Mouse (Mus musculus) spleen, adult 2 months (tissue): ENCODE results near the gene A530084C06Rik. TPM values are rescaled to one million over a fixed set of nuclear protein-coding genes. Genes with fewer than 3 reads are reported as not detected.

Source experiments
- DNase-seq, 2 experiments: peaks; one replicate each; pipeline versions ENCODE4 v3.0.0 to v3.0.0-alpha.2; 2012 to 2021; ENCODE audit warnings: low spot score in 2 of 2, low read depth in 1 of 2
- H3K27ac ChIP-seq: fragments of 200-500 bp; 2 replicates; pipeline ENCODE4 v1.5.1; 2012; ENCODE audit warnings: low read length, inconsistent platforms; ENCODE audit not compliant: insufficient read depth
- H3K27me3 ChIP-seq: fragments of 200-500 bp; 2 replicates; pipeline ENCODE4 v1.6.1; 2012; ENCODE audit warnings: mild to moderate bottlenecking, moderate library complexity, low read length, inconsistent platforms; ENCODE audit not compliant: control insufficient read depth, insufficient read depth
- H3K36me3 ChIP-seq: fragments of 200-500 bp; 2 replicates; pipeline ENCODE4 v1.6.1; 2012; ENCODE audit warnings: mild to moderate bottlenecking, low read length, inconsistent platforms; ENCODE audit not compliant: control insufficient read depth, insufficient read depth
- H3K4me1 ChIP-seq: fragments of 200-500 bp; 2 replicates; pipeline ENCODE4 v1.6.1; 2011; ENCODE audit warnings: inconsistent platforms; ENCODE audit not compliant: control insufficient read depth, insufficient read depth, insufficient read length
- H3K4me3 ChIP-seq: fragments of 200-500 bp; 2 replicates; pipeline ENCODE4 v1.5.1; 2011; ENCODE audit warnings: mild to moderate bottlenecking, inconsistent platforms; ENCODE audit not compliant: insufficient read depth, insufficient read length; ENCODE audit errors: extremely low read depth
- CTCF ChIP-seq: fragments of 200-500 bp; IDR thresholded peaks from 2 replicates; pipeline ENCODE4 v1.5.1; 2011; ENCODE audit warnings: mild to moderate bottlenecking, inconsistent platforms; ENCODE audit not compliant: insufficient read depth, insufficient read length, insufficient replicate concordance; ENCODE audit errors: extremely low read depth
- POLR2A ChIP-seq: fragments of 200-500 bp; IDR thresholded peaks from 2 replicates; pipeline ENCODE4 v1.6.1; 2011; ENCODE audit warnings: low read depth, low read length, inconsistent platforms
- WGBS: fragments of 180-500 bp; shearing (Covaris S2); methylation state at CpG from one replicate; pipeline ENCODE4 v1.1.7; 2018; 5-methylcytosine and 5-hydroxymethylcytosine counted together
- polyA plus RNA-seq: library from polyadenylated mRNA; depleted of rRNA; stranded (reverse); fragments of >200 nt; gene quantifications from 2 replicates; pipeline ENCODE4 v1.2.3, GENCODE M21; 2012; rRNA removed

The A530084C06Rik gene
- not detected in 2 replicates for polyA plus RNA-seq

GRCm38 (mm10) chr13:31558521-31559418 lies at the start of gene A530084C06Rik:
Gene A530084C06Rik, minus strand, starts transcription at chr13:31559333.
- WGBS: 2% methylated on average over 87 of the region's 88 CpGs
- Histone ChIP-seq H3K4me1 (peaks cover 17% of the 10 kb centered on the region), H3K27me3 (peaks cover 25% of the 10 kb centered on the region), H3K27ac (no peak within 1 kb of the TSS), H3K36me3 (no peaks in the 10 kb centered on the region), H3K4me3 (peak within 1 kb of the TSS; percentile 48)
- TF ChIP-seq POLR2A (no peak), CTCF (no peak)
- DNase-seq: no peak

DNA sequence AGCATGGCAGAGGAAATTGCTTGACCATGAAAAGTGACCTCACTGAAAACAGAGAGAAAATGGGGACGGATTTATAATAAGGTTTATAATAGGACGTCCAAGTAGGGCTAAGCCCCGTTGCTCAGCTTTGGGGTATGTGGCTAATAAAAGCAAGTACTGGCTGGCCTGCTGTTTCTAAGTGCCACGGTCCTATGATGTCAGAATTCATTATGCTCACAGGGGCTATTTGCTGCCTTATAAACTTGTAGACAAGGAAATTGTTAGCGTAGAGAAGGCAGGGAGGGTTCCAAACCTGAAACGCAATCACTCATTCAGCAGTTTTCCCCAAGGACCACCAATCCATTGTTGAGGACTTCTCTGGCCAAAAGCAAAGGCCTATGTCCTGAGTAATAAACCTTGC lies 44.8 kb upstream of the A530084C06Rik start:
- H3K36me3 ChIP-seq: no peaks in the 10 kb centered on the region

GRCm38 (mm10) chr13:31599576-31599975 lies 40.4 kb upstream of the A530084C06Rik start:
- H3K36me3 ChIP-seq: no peaks in the 10 kb centered on the region
- TF ChIP-seq CTCF (no peak), POLR2A (no peak)
- DNase-seq: no peak
- no peak overlapping the region for H3K4me3 ChIP-seq
- 80% methylated on average over 5 of the region's 5 CpGs for WGBS
- H3K4me1 ChIP-seq: no peaks in the 10 kb centered on the region
- H3K27me3 ChIP-seq: no peaks in the 10 kb centered on the region; the same call in 1 of the 2 replicates
- H3K27ac ChIP-seq: no peak overlapping the region

More for the DNA sequence above, 44.8 kb upstream of the A530084C06Rik start:
- Histone ChIP-seq H3K4me3 (no peak overlapping the region), H3K27ac (no peak overlapping the region), H3K27me3 (no peaks in the 10 kb centered on the region; the same call in 1 of the 2 replicates), H3K4me1 (no peaks in the 10 kb centered on the region)
- TF ChIP-seq POLR2A: no peak
- no peak for TF ChIP-seq CTCF
- no peak for DNase-seq
- 92% methylated on average over 6 of the region's 6 CpGs for WGBS

DNA sequence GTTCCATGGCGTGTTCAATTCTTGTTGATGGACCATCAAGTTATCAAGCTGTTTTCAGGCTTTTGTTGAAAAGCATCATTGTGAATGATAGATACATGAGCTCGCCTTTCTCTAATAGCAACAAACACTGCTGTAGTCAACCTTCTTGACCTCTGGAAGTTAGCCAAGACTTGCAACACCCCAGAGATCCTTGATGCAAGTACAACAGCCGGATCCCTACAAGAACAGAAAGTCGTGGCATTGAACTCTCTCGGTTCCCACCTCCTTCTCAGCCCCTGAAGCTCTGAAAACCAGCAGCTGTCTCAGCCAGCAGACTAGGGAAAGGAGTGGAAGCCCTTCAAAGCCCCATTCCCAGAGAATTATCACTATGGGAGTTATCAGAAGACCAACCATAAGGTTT lies 28.2 kb upstream of the A530084C06Rik start:
- 84% methylated on average over 5 of the region's 5 CpGs for WGBS
- Histone ChIP-seq H3K36me3 (no peaks in the 10 kb centered on the region), H3K4me1 (no peaks in the 10 kb centered on the region), H3K27me3 (no peaks in the 10 kb centered on the region), H3K27ac (no peak overlapping the region), H3K4me3 (no peak overlapping the region)
- no peak for TF ChIP-seq CTCF
- no peak for TF ChIP-seq POLR2A
- no peak for DNase-seq

DNA sequence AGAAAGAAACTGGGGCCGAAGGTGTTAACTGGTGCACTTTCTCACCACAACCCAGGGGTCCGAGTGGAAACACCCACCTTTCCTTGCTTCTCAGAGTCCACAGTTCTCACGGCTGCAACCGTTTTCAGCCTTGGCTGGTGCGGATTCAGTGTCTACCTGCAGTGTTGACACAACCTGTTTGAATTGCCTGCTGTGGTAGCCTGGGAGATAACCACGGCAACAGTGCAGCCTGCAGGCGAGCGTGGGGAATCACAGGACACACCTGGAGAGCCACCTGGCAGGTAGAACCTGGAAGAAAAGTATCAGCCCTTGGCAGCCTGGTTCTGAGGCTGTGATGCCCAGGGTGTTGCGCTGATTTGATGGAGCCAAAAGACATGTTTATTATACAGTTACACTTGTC lies 20.7 kb upstream of the A530084C06Rik start:
- H3K4me1 ChIP-seq: no peaks in the 10 kb centered on the region
- no peak for TF ChIP-seq POLR2A
- TF ChIP-seq CTCF: no peak
- H3K27ac ChIP-seq: no peak overlapping the region
- no peak for DNase-seq
- H3K27me3 ChIP-seq: no peaks in the 10 kb centered on the region
- no peaks in the 10 kb centered on the region for H3K36me3 ChIP-seq
- H3K4me3 ChIP-seq: no peak overlapping the region
- 71% methylated on average over 9 of the region's 9 CpGs for WGBS

GRCm38 (mm10) chr13:31578389-31578788 lies 19.3 kb upstream of the A530084C06Rik start:
- H3K27me3 ChIP-seq: no peaks in the 10 kb centered on the region
- TF ChIP-seq CTCF (no peak), POLR2A (no peak)
- H3K36me3 ChIP-seq: no peaks in the 10 kb centered on the region
- no peak for DNase-seq
- H3K4me1 ChIP-seq: no peaks in the 10 kb centered on the region
- H3K4me3 ChIP-seq: no peak overlapping the region
- 87% methylated on average over 10 of the region's 10 CpGs for WGBS
- no peak overlapping the region for H3K27ac ChIP-seq

- Histone ChIP-seq H3K36me3 (no peaks in the 10 kb centered on the region), H3K4me3 (no peak overlapping the region), H3K4me1 (no peaks in the 10 kb centered on the region), H3K27ac (no peak overlapping the region), H3K27me3 (no peaks in the 10 kb centered on the region)
- 42% methylated on average over 6 of the region's 6 CpGs for WGBS
- DNase-seq: no peak
- TF ChIP-seq CTCF (no peak), POLR2A (no peak)
These were observed 18.4 kb upstream of the A530084C06Rik start for GRCm38 (mm10) chr13:31577576-31577975.
